Mouse (Mus musculus) gastrocnemius, postnatal 14 days (tissue): ENCODE data around the gene Ampd3. TPM values are rescaled to one million over a fixed set of nuclear protein-coding genes. Genes with fewer than 3 reads are reported as not detected.

Experiments used
- microRNA-seq, 2 experiments: library from miRNA; unstranded; fragments of <30 nt; microRNA quantifications; one replicate each; pipeline ENCODE4 v1.2.0; 2021
- total RNA-seq, 2 experiments: library from RNA; stranded (reverse); gene quantifications; 2 replicates each; pipeline ENCODE4 v1.2.3; 2021

Ampd3 gene
- total RNA-seq, 2 experiments from 2014 or later = 6.6 to 7.7 TPM

Small RNA genes lying within 50 kb of the gene (microRNA-seq; reads per million reads assigned to microRNA genes)
- gene Gm47282 = 0 reads per million in 2 experiments

Other genes with a start within 250 kb of the Ampd3 start
- gene Sbf2, start 153.3 kb upstream of the Ampd3 start, total RNA-seq = 10 to 100 TPM; 19.4 to 21.5 TPM
- 1 to 10 TPM; 5.6 to 6.1 TPM for gene Adm, start 140.5 kb upstream of the Ampd3 start, total RNA-seq
- gene Rnf141, start 76.3 kb downstream of the Ampd3 start, total RNA-seq = 10 to 100 TPM; 12.7 to 13.7 TPM
- 10 to 100 TPM; 10.4 to 11.9 TPM for gene Lyve1, start 95.0 kb downstream of the Ampd3 start, total RNA-seq
- gene Mrvi1, start 214.3 kb downstream of the Ampd3 start, total RNA-seq = 10 to 100 TPM in 1 of 2 experiments, 1 to 10 TPM in 1; 6.3 to 10.1 TPM